Mouse (Mus musculus): ENCODE results near the gene Wdr13.

GRCm38 (mm10) chrX:8135886-8136285 lies 3.2 kb upstream of the Wdr13 start:
- no peak for TF ChIP-seq CTCF (IDR thresholded peaks at IDR 0.05; ENCODE audit: control insufficient read depth, insufficient read depth, insufficient replicate concordance, low read depth, low read length)
- no peak for TF ChIP-seq POLR2A (IDR thresholded peaks at IDR 0.05; ENCODE audit: control insufficient read depth, low read depth, low read length)

Measured in testis, adult 2 months (tissue).